Mouse (Mus musculus): ENCODE results near the gene Zfp961. TPM values are rescaled to one million over a fixed set of nuclear protein-coding genes. Genes with fewer than 3 reads are reported as not detected.
"Not testable (repeated sequence)": the region's sequence is repeated elsewhere in the genome, so short reads cannot be mapped to it uniquely, and the experiment has no call there.

Zfp961 gene
- polyA plus RNA-seq, 1 experiment from 2014 or later: 21.8 TPM

DNA sequence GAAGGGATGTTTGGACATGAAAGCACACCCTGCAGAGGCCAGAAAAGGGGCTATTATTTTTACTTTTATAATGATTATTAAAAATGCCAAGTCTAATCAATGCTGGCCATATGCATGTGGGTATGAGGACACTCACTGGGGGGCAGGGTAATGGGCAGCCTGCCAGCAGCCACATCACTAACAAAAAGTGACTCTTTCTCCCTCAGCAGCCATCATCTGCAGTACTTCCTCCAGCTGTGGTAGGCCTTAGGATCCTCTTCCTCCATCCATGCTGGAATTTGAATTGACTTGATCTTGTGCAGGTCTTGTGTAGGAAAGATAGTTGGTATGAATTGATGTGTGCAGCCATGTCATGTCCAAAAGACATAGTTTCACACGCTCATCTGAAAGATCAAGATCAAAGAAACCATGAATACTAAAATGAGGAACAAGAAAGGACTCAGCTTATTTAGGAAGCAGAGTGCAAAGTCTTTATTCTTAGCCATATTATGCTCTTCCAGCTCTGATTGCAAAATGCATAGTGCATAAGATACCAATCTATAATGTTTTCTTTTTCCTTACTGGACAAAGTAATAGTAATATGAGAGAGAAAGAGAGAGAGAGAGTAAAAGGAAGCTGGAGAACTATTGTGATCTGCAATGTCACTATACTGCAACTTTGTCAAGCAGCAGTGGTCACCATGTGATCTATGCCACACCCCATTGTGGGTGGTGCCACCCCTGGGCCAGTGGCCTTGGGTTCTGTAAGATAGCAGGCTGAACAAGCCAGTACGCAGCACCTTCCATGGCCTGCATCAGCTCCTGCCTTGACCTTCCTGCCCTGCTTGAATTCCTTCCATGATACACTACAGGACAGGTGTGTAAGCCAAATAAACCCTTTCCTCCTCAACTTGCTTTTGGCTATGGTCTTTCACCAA, 10.3 kb upstream of the Zfp961 start:
- H3K4me2 ChIP-seq (replicated peaks): no peak overlapping the region
- ATAC-seq (replicated peaks): no peak
- H3K9ac ChIP-seq (replicated peaks): no peak overlapping the region
- H3K4me1 ChIP-seq: no peaks in the 10 kb centered on the region
- no peaks in the 10 kb centered on the region for H3K36me3 ChIP-seq
- no peaks in the 10 kb centered on the region for H3K9me3 ChIP-seq
- H3K4me3 ChIP-seq: no peak overlapping the region
- 89% methylated on average over 2 of the region's 2 CpGs for WGBS
- no peaks in the 10 kb centered on the region for H3K27me3 ChIP-seq
- no peak overlapping the region for H3K27ac ChIP-seq (replicated peaks)

GRCm38 (mm10) chr8:71941776-71942175, 9.1 kb upstream of the Zfp961 start:
- Histone ChIP-seq H3K9me3 (no peaks in the 10 kb centered on the region), H3K9ac (replicated peaks) (no peak overlapping the region), H3K4me1 (no peaks in the 10 kb centered on the region), H3K36me3 (no peaks in the 10 kb centered on the region), H3K4me2 (replicated peaks) (no peak overlapping the region), H3K27ac (replicated peaks) (no peak overlapping the region), H3K27me3 (no peaks in the 10 kb centered on the region), H3K4me3 (no peak overlapping the region)
- no peak for ATAC-seq (replicated peaks)
- 71% methylated on average over 1 of the region's 1 CpGs for WGBS

GRCm38 (mm10) chr8:71948624-71949023, 2.2 kb upstream of the Zfp961 start:
- Histone ChIP-seq H3K4me1 (peaks cover 18% of the 10 kb centered on the region), H3K9ac (replicated peaks) (no peak overlapping the region), H3K4me3 (no peak overlapping the region), H3K9me3 (no peaks in the 10 kb centered on the region), H3K4me2 (replicated peaks) (no peak overlapping the region), H3K27me3 (no peaks in the 10 kb centered on the region), H3K27ac (replicated peaks) (no peak overlapping the region), H3K36me3 (no peaks in the 10 kb centered on the region)
- ATAC-seq (replicated peaks): no peak
- 92% methylated on average over 5 of the region's 5 CpGs for WGBS

GRCm38 (mm10) chr8:71951436-71952161, 761 bp downstream of the Zfp961 start:
- peak overlapping the region; percentile 91 for H3K27ac ChIP-seq (replicated peaks)
- WGBS: 33% methylated on average over 14 of the region's 14 CpGs
- peaks cover 18% of the 10 kb centered on the region for H3K4me1 ChIP-seq
- H3K36me3 ChIP-seq: peaks cover 8% of the 10 kb centered on the region; the same call in 1 of the 2 replicates
- peaks cover 11% of the 10 kb centered on the region for H3K9me3 ChIP-seq
- H3K9ac ChIP-seq (replicated peaks): peak overlapping the region; percentile 88
- no peak for ATAC-seq (replicated peaks)
- H3K4me3 ChIP-seq: peak overlapping the region; percentile 91
- H3K27me3 ChIP-seq: no peaks in the 10 kb centered on the region
- peak overlapping the region; percentile 48 for H3K4me2 ChIP-seq (replicated peaks)

DNA sequence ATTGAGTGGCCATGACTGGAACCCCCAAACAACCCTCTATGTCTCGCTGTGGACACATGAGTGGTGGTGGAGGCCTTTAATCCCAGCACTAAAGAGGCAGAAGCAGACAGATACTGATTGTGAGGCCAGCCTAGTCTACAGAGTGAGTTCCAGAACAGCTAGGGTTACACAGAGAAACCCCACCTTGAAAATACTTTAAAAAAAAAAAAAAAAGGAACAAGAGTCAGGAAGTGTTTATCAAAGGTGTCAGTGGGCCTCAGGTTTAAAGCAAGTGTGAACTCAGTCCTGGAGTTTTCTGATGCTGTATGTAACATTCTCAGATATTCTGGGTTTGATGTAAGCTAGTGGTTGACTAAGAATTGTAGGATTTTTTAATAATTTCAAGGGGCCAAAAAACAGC, 1.7 kb downstream of the Zfp961 start:
- Histone ChIP-seq H3K4me1 (peaks cover 18% of the 10 kb centered on the region), H3K27ac (replicated peaks) (no peak overlapping the region), H3K9ac (replicated peaks) (no peak overlapping the region), H3K4me3 (0 out of 2 replicates have a peak overlapping the region, but pooled peaks have one; percentile 91), H3K4me2 (replicated peaks) (peak overlapping the region; percentile 48; the same call in 1 of the 2 replicates), H3K36me3 (peaks cover 8% of the 10 kb centered on the region; the same call in 1 of the 2 replicates), H3K9me3 (peaks cover 11% of the 10 kb centered on the region), H3K27me3 (no peaks in the 10 kb centered on the region)
- no peak for ATAC-seq (replicated peaks)
- WGBS: 89% methylated on average over 1 of the region's 1 CpGs

GRCm38 (mm10) chr8:71952961-71953700, 2.3 kb downstream of the Zfp961 start:
- H3K27ac ChIP-seq (replicated peaks); H3K9ac ChIP-seq (replicated peaks); H3K27me3 ChIP-seq; H3K4me3 ChIP-seq; ATAC-seq (replicated peaks); H3K36me3 ChIP-seq; H3K4me2 ChIP-seq (replicated peaks): not testable (repeated sequence)
- WGBS: 97% methylated on average over 16 of the region's 16 CpGs
- H3K9me3 ChIP-seq: peaks cover 11% of the 10 kb centered on the region
- peaks cover 18% of the 10 kb centered on the region for H3K4me1 ChIP-seq

- no peak overlapping the region for H3K27ac ChIP-seq (replicated peaks)
- no peak overlapping the region for H3K4me3 ChIP-seq
- no peak for ATAC-seq (replicated peaks)
- H3K4me2 ChIP-seq (replicated peaks): no peak overlapping the region
- H3K4me1 ChIP-seq: peaks cover 18% of the 10 kb centered on the region
- peaks cover 11% of the 10 kb centered on the region for H3K9me3 ChIP-seq
- H3K36me3 ChIP-seq: peaks cover 8% of the 10 kb centered on the region; the same call in 1 of the 2 replicates
- no peaks in the 10 kb centered on the region for H3K27me3 ChIP-seq
- H3K9ac ChIP-seq (replicated peaks): no peak overlapping the region
- 97% methylated on average over 9 of the region's 9 CpGs for whole genome bisulfite sequencing
These were observed 3.8 kb downstream of the Zfp961 start for GRCm38 (mm10) chr8:71954666-71955065.

DNA sequence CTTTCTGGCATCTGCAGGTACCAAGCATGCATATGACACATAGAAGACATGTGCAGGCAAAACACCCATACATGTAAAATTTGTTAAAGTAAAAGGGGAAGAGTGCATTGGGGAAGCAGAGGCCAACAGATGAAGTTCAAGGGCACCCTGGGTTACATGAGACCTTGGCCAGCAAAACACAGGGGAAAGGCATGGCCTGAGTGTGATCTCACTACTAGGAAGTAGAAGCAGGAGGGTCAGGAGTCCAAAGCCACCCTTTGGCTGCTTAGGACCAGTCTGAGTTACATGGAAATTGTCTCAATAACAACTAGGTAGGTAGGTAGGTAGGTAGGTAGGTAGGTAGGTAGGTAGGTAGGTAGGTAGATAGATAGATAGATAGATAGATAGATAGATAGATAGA, 9.6 kb downstream of the Zfp961 start:
- no peak overlapping the region for H3K4me3 ChIP-seq
- H3K27me3 ChIP-seq: no peaks in the 10 kb centered on the region
- ATAC-seq (replicated peaks): no peak
- no peaks in the 10 kb centered on the region for H3K4me1 ChIP-seq
- no peak overlapping the region for H3K9ac ChIP-seq (replicated peaks)
- peaks cover 10% of the 10 kb centered on the region for H3K36me3 ChIP-seq
- H3K27ac ChIP-seq (replicated peaks): no peak overlapping the region
- peaks cover 3% of the 10 kb centered on the region for H3K9me3 ChIP-seq
- no peak overlapping the region for H3K4me2 ChIP-seq (replicated peaks)

DNA sequence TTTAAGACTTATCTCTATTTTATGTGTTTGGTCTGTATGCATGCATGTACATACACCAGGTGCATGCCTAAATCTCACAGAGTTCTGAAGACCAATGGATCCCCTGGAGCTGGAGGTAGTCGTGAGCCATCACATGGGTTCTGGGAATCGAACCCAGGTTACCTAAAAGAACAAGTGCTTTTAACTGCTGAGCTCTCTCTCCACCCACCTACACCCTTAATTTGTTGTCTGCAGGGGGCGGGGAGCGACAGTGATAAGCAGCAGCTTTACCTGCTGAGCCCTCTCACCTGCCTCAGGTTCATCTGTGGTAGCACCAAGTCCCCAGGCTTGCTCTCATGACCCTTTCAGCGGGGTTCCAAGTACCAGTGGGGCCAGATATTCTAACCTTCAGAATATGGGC, 11.0 kb downstream of the Zfp961 start:
- WGBS: 97% methylated on average over 5 of the region's 5 CpGs
- H3K4me2 ChIP-seq (replicated peaks): no peak overlapping the region
- H3K4me3 ChIP-seq: no peak overlapping the region
- no peak overlapping the region for H3K9ac ChIP-seq (replicated peaks)
- no peak for ATAC-seq (replicated peaks)
- H3K9me3 ChIP-seq: no peaks in the 10 kb centered on the region
- no peaks in the 10 kb centered on the region for H3K27me3 ChIP-seq
- no peak overlapping the region for H3K27ac ChIP-seq (replicated peaks)
- H3K36me3 ChIP-seq: peaks cover 23% of the 10 kb centered on the region
- H3K4me1 ChIP-seq: no peaks in the 10 kb centered on the region

- H3K9ac ChIP-seq (replicated peaks): no peak overlapping the region
- ATAC-seq (replicated peaks): no peak
- H3K4me1 ChIP-seq: no peaks in the 10 kb centered on the region
- H3K4me3 ChIP-seq: no peak overlapping the region
- H3K27ac ChIP-seq (replicated peaks): no peak overlapping the region
- no peak overlapping the region for H3K4me2 ChIP-seq (replicated peaks)
- 90% methylated on average over 3 of the region's 3 CpGs for WGBS
- no peaks in the 10 kb centered on the region for H3K9me3 ChIP-seq
- H3K27me3 ChIP-seq: no peaks in the 10 kb centered on the region
- H3K36me3 ChIP-seq: peaks cover 46% of the 10 kb centered on the region
These were observed 13.2 kb downstream of the Zfp961 start for GRCm38 (mm10) chr8:71964051-71964450.

DNA sequence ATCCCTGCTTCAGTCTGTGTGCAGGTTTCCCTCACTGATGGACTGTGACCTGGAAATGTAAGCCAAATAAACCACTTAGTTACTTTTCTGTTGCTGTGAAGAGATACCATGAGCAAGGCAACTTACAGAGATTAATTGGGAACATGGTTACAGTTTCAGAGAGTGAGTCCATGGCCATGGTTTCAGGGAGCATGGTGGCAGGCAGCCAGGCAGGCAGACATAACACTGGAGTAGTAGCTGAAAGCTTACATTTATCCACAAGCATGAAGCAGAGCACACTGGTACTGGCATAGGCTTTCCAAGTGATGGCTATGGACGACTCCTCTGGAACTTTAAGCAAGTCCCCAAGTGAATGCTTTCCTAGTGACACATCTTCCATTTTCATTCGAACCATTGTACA, 14.3 kb downstream of the Zfp961 start:
- no peaks in the 10 kb centered on the region for H3K4me1 ChIP-seq
- 94% methylated on average over 2 of the region's 2 CpGs for WGBS
- no peaks in the 10 kb centered on the region for H3K9me3 ChIP-seq
- no peak overlapping the region for H3K27ac ChIP-seq (replicated peaks)
- H3K36me3 ChIP-seq: peaks cover 49% of the 10 kb centered on the region
- no peaks in the 10 kb centered on the region for H3K27me3 ChIP-seq
- H3K4me2 ChIP-seq (replicated peaks): no peak overlapping the region
- no peak overlapping the region for H3K4me3 ChIP-seq
- no peak for ATAC-seq (replicated peaks)
- no peak overlapping the region for H3K9ac ChIP-seq (replicated peaks)

GRCm38 (mm10) chr8:71966411-71966810, 15.6 kb downstream of the Zfp961 start:
- Histone ChIP-seq H3K4me2 (replicated peaks) (no peak overlapping the region), H3K9me3 (no peaks in the 10 kb centered on the region), H3K27ac (replicated peaks) (no peak overlapping the region), H3K4me3 (no peak overlapping the region), H3K27me3 (no peaks in the 10 kb centered on the region), H3K36me3 (peaks cover 49% of the 10 kb centered on the region), H3K9ac (replicated peaks) (no peak overlapping the region), H3K4me1 (no peaks in the 10 kb centered on the region)
- no peak for ATAC-seq (replicated peaks)

Measured in forebrain, embryonic 15.5 days (tissue).